Mouse (Mus musculus) thymus, postnatal 10 days (tissue): ENCODE measurements around the gene Ripor3.
A peak's percentile ranks its signal among the peaks of the same experiment; 100 is the strongest.

ENCODE experiments used
- DNase-seq, 2 experiments: peaks; one replicate each; pipeline ENCODE4 v3.0.0; 2021; ENCODE audit warnings: low spot score in 2 of 2

Ripor3 gene

DNA sequence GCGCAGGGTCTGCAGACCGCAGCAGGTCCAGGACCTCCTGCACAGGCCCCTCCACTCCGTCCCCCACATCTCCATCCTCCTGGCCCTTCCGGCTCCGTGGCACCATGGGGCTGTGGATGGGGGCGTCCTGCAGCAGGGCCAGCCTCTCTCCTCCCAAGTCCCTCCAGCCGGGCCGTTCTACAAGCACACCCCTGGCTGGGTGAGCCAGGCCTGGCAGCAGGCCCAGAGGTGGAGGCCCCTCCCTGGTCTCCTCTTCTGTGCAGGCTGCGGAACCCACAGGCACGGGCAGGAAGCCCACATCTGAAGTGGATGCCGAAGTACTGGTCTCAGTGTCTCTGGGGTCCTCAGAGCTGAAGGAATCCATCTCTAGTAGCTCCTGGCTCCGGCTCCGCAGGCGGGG lies 21.1 kb downstream of the Ripor3 start:
- no peak for DNase-seq

DNA sequence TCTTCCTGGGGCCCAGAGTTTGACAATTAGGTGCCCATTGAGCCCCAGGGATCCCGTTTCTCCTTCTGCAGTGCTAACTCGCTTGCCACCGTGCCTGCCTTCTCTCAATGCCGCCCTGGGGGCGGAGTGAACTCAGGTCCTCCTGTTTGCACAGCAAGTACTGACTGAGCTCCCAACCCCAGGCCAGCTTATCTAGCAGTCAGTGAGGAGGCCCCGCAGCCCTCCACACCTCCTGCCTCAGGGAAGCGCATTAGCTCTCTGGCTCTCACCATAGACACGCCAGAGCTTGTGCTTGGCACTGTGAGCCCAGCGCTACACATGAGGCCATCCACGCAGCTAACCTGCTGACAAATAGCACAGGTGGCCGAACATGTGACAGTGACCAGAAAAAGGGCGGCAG lies 22.8 kb downstream of the Ripor3 start:
- DNase-seq = no peak

GRCm38 (mm10) chr2:167986762-167987161 lies 23.7 kb downstream of the Ripor3 start:
- peak in 1 of 2 experiments; percentile 53 for DNase-seq

GRCm38 (mm10) chr2:167984946-167985345 lies 25.5 kb downstream of the Ripor3 start:
- DNase-seq = no peak

DNA sequence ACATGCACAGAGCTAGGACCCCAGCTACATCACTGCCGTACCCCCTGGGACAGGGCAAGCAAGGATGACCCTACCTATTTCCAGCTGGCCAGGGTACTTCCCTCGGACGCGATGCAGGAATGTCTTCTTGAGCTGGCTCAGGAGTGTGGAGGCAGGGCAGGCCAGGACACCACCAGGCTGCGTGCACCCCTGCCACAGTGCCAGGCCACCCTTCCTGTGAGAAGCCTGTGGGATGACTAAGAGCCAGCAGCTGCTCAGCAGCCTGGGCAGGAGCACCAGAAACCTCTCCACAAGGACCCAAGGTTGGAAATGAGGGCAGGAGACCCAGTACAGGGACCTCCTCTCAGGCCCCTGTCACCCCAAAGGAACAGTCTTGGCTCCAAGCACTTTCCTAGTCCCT lies 26.0 kb downstream of the Ripor3 start:
- DNase-seq = no peak

DNA sequence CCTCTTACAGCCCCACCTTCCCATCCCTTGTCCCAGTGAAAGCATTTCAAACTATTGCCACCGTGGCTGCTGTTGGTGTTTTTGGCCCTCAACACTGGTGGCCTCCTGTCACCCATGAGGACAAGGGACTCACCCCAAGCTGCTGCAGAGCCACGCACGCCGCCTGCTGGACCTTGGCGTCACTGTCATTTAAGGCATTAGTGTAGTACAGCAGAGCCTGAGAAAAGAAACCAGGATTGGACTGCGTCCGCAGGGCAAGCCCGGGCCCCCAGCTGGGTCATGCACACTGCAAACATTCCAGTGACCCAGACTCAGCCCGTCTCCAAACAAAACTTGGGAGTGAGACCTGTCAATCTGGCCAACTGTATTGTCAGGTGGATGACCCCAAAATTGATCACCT lies 27.8 kb downstream of the Ripor3 start:
- no peak for DNase-seq

DNA sequence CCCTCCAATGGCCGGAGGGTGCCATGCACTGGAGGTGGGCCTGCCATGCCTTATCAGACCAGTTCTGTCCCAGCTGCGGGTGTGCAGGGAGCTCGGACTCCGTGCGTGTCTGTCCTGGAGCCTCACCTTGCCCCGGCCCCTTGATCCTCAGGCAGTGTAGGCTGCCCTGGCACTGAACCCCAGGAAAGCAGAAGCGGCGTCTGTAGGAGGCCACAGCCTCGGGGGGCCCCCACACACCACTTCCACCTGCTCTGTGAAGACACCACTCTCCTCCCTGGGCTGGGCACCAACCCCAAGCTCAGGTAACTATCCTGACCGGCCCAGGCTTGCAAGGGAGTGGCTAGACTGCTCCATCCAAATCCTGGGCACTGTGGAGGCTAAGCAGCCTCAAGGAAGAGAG lies 30.0 kb downstream of the Ripor3 start:
- no peak for DNase-seq

DNA sequence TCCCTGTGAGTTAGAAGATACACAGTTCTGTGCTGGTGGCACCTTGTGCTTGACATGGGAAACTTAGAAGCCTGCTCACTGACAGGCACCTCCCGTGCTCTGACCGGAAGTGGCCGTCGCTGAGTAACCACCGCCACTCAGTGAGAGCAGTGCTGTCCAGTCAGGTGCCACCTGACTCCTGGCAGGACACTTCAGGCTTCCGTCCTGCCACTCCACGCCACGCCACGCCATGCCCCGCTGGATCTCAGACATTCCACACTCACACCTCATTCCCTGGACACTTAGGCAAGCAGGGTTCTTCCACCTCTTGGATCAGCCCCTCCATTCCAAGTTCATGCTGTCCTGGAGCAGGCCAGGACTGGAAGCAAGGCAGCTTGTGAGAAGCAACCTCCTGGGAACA lies 32.1 kb downstream of the Ripor3 start:
- no peak for DNase-seq

GRCm38 (mm10) chr2:167975746-167976145 lies 34.7 kb downstream of the Ripor3 start:
- no peak for DNase-seq

GRCm38 (mm10) chr2:167972809-167973208 lies 37.6 kb downstream of the Ripor3 start:
- no peak for DNase-seq

DNA sequence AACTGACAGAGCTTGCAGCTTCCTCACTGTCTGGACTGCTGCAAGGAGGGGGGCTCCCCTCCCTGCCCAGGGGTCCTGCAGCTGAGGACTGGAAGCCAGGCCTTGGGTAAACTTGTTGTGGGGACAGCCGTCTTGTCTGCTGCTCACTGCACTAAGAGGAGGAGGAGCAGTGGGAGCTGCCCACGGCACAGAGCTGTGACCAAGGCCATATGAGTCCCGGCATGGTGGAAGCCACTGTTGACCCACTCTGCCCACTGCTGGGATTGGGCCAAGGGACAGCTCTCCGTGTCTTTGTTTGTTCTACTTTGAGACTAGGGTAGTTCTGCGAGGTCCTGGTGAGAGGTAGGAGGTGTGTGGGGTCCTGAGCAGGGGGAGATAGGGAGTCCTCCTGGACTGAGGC lies 38.3 kb downstream of the Ripor3 start:
- DNase-seq = no peak

DNA sequence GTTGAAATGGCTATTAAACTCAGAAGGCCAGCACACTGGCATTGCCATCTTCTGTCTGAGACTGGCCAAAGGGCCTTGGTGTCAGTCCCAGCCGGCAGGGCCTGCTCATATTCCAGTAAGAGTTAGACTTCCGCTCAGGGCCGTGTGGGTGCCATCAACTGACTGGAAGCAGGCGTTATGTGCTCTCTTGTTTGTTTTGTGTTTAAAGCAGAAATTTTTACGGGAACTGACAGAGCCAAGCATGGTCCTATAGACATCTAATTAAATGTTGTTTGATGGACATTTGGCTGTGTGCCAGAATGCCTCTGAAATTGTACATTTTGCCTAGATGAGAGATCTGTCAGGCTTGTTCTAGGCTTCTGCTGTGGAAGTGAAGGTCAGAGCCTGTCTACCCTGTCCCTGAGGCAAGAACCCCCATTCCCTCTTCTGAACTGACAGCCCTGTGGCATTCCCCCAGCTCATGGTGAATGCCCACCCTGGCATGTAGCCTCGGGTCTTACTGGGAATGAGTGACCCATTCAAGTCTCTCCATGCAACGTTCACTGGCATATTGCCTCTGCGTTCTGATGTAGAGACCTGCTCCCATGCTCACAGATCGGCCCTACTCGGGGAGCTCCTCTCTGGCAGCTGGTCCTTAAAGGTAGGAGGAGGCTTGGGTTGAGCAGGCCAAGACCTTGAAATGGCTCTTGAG lies 40.4 kb downstream of the Ripor3 start:
- DNase-seq = no peak

DNA sequence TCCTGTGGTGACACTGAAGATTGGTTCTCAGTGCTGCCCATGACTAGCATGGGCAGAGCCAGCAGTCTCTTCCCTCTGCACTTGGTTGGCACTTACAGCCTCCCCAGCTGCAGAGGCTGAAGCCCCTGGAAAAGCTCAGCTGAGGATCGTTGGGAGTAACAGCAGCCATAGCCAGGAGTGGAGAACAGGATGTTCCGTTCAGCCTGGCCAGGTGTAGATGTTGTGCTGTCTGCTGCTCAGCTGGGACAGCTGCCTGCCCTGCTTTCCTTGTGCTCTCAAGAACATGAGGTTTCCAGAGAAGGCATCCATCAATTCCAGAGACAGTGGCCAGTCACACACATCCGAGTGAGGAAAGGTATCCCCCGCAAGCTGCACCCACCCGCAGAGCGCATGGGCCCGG lies 41.9 kb downstream of the Ripor3 start:
- no peak for DNase-seq

- DNase-seq = no peak
Observed at GRCm38 (mm10) chr2:167965911-167966310, 44.5 kb downstream of the Ripor3 start.

- DNase-seq = no peak
Observed at GRCm38 (mm10) chr2:167964320-167964719, 46.1 kb downstream of the Ripor3 start.

GRCm38 (mm10) chr2:167963778-167964300 lies 46.6 kb downstream of the Ripor3 start:
- no peak for DNase-seq

GRCm38 (mm10) chr2:167963176-167963575 lies 47.2 kb downstream of the Ripor3 start:
- no peak for DNase-seq

- DNase-seq = no peak
Observed at GRCm38 (mm10) chr2:167962347-167962746, 48.1 kb downstream of the Ripor3 start.

DNA sequence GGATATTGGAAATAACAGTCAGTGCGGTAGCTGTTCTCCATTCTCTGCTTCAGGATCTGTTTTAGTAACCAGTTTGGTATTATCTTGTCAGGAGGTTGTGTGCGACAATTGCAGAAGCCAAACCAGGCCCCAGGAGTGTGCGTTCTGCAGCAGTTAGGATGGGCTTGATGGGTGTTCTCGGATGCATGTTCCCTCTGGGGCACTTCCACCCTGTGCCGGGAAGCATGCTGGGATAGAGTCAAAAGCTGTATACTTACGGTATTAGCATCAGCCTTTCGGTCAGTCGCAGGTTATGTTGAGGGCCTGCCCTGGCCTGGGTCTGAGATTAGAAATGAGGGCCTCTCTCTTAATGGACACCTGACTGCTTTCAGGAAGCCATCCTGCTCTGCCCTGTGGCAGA lies 49.8 kb downstream of the Ripor3 start:
- no peak for DNase-seq

GRCm38 (mm10) chr2:167959996-167960395 lies 50.4 kb downstream of the Ripor3 start:
- DNase-seq = no peak

GRCm38 (mm10) chr2:167959384-167959911 lies 51.0 kb downstream of the Ripor3 start:
- peak in 1 of 2 experiments; percentile 21 for DNase-seq

GRCm38 (mm10) chr2:167958843-167959242 lies 51.6 kb downstream of the Ripor3 start:
- no peak for DNase-seq

- DNase-seq = no peak
Observed at GRCm38 (mm10) chr2:167958082-167958788, 52.2 kb downstream of the Ripor3 start.
